Mouse (Mus musculus): ENCODE data around the gene Tomm6. TPM values are rescaled to one million over a fixed set of nuclear protein-coding genes. Genes with fewer than 3 reads are reported as not detected.
A peak's percentile ranks its signal among the peaks of the same experiment; 100 is the strongest.

Tomm6 gene
- polyA plus RNA-seq, 1 experiment from 2014 or later, result 408 TPM

GRCm38 (mm10) chr17:47691650-47692049, 3.5 kb upstream of the Tomm6 start:
- Histone ChIP-seq H3K9me3 (no peaks in the 10 kb centered on the region), H3K36me3 (peaks cover under 1% of the 10 kb centered on the region; the same call in 1 of the 2 replicates), H3K4me1 (replicated peaks) (peaks cover 54% of the 10 kb centered on the region), H3K27ac (no peak overlapping the region), H3K4me3 (no peak overlapping the region), H3K27me3 (ENCODE audit: insufficient read depth, poor library complexity, severe bottlenecking) (peaks cover 51% of the 10 kb centered on the region)
- DNase-seq (ENCODE audit: low spot score), result no peak
- 94% methylated on average over 3 of the region's 3 CpGs for WGBS

- H3K27me3 ChIP-seq (ENCODE audit: insufficient read depth, poor library complexity, severe bottlenecking), result peaks cover 47% of the 10 kb centered on the region
- DNase-seq (ENCODE audit: low spot score), result no peak
- no peaks in the 10 kb centered on the region for H3K9me3 ChIP-seq
- peaks cover 18% of the 10 kb centered on the region for H3K36me3 ChIP-seq
- H3K4me1 ChIP-seq (replicated peaks), result peaks cover 52% of the 10 kb centered on the region
- H3K27ac ChIP-seq, result no peak overlapping the region
- WGBS, result 86% methylated on average over 8 of the region's 8 CpGs
- peak overlapping the region; percentile 85 for H3K4me3 ChIP-seq
Observed at GRCm38 (mm10) chr17:47689894-47690293, 1.7 kb upstream of the Tomm6 start.

GRCm38 (mm10) chr17:47688608-47689575, 706 bp upstream of the Tomm6 start, which contains the start of gene Frs3:
TSS of gene Frs3 (plus strand) at chr17:47689030.
- no peaks in the 10 kb centered on the region for H3K9me3 ChIP-seq
- H3K4me3 ChIP-seq, result peak within 1 kb of the TSS; percentile 85
- WGBS, result under 1% methylated on average over 58 of the region's 58 CpGs
- H3K4me1 ChIP-seq (replicated peaks), result peaks cover 44% of the 10 kb centered on the region
- peaks cover 28% of the 10 kb centered on the region for H3K36me3 ChIP-seq
- peak within 1 kb of the TSS; percentile 92 for H3K27ac ChIP-seq
- peaks cover 46% of the 10 kb centered on the region for H3K27me3 ChIP-seq (ENCODE audit: insufficient read depth, poor library complexity, severe bottlenecking)
- peak; percentile 74 for DNase-seq (ENCODE audit: low spot score)

GRCm38 (mm10) chr17:47687409-47688343, 510 bp downstream of the Tomm6 start:
- Histone ChIP-seq H3K4me3 (peak overlapping the region; percentile 85), H3K9me3 (no peaks in the 10 kb centered on the region), H3K36me3 (peaks cover 40% of the 10 kb centered on the region), H3K27me3 (ENCODE audit: insufficient read depth, poor library complexity, severe bottlenecking) (peaks cover 33% of the 10 kb centered on the region), H3K27ac (peak overlapping the region; percentile 92), H3K4me1 (replicated peaks) (peaks cover 37% of the 10 kb centered on the region)
- WGBS, result under 1% methylated on average over 70 of the region's 70 CpGs
- DNase-seq (ENCODE audit: low spot score), result peak; percentile 96

GRCm38 (mm10) chr17:47682836-47683235, 5.3 kb downstream of the Tomm6 start:
- H3K9me3 ChIP-seq, result no peaks in the 10 kb centered on the region

GRCm38 (mm10) chr17:47678702-47679101, 9.5 kb downstream of the Tomm6 start:
- peaks cover 73% of the 10 kb centered on the region for H3K36me3 ChIP-seq
- H3K9me3 ChIP-seq, result no peaks in the 10 kb centered on the region
- no peak for DNase-seq (ENCODE audit: low spot score)
- no peak overlapping the region for H3K27ac ChIP-seq
- peaks cover 6% of the 10 kb centered on the region; the same call in 1 of the 2 replicates for H3K27me3 ChIP-seq (ENCODE audit: insufficient read depth, poor library complexity, severe bottlenecking)
- H3K4me1 ChIP-seq (replicated peaks), result peaks cover 11% of the 10 kb centered on the region
- 82% methylated on average over 5 of the region's 5 CpGs for WGBS
- no peak overlapping the region for H3K4me3 ChIP-seq

More at GRCm38 (mm10) chr17:47682836-47683235, 5.3 kb downstream of the Tomm6 start:
- no peak for DNase-seq (ENCODE audit: low spot score)
- Histone ChIP-seq H3K4me1 (replicated peaks) (peaks cover 14% of the 10 kb centered on the region), H3K27ac (no peak overlapping the region), H3K27me3 (ENCODE audit: insufficient read depth, poor library complexity, severe bottlenecking) (no peaks in the 10 kb centered on the region), H3K4me3 (no peak overlapping the region), H3K36me3 (peaks cover 85% of the 10 kb centered on the region)
- 88% methylated on average over 4 of the region's 4 CpGs for WGBS

GRCm38 (mm10) chr17:47678238-47678637, 9.9 kb downstream of the Tomm6 start:
- no peak overlapping the region for H3K27ac ChIP-seq
- no peaks in the 10 kb centered on the region for H3K9me3 ChIP-seq
- H3K36me3 ChIP-seq, result peaks cover 70% of the 10 kb centered on the region
- DNase-seq (ENCODE audit: low spot score), result no peak
- no peak overlapping the region for H3K4me3 ChIP-seq
- peaks cover 16% of the 10 kb centered on the region for H3K4me1 ChIP-seq (replicated peaks)
- peaks cover 11% of the 10 kb centered on the region for H3K27me3 ChIP-seq (ENCODE audit: insufficient read depth, poor library complexity, severe bottlenecking)
- WGBS, result 91% methylated on average over 5 of the region's 5 CpGs

- peak; percentile 77 for DNase-seq (ENCODE audit: low spot score)
- Histone ChIP-seq H3K9me3 (no peaks in the 10 kb centered on the region), H3K27ac (no peak overlapping the region; the same call in 1 of the 2 replicates), H3K4me3 (no peak overlapping the region), H3K36me3 (peaks cover 60% of the 10 kb centered on the region), H3K27me3 (ENCODE audit: insufficient read depth, poor library complexity, severe bottlenecking) (peaks cover 27% of the 10 kb centered on the region), H3K4me1 (replicated peaks) (peaks cover 32% of the 10 kb centered on the region)
- 22% methylated on average over 9 of the region's 9 CpGs for WGBS
Observed at GRCm38 (mm10) chr17:47676581-47676980, 11.6 kb downstream of the Tomm6 start.

GRCm38 (mm10) chr17:47672311-47673111, 15.7 kb downstream of the Tomm6 start:
- Histone ChIP-seq H3K9me3 (no peaks in the 10 kb centered on the region), H3K4me1 (replicated peaks) (peaks cover 34% of the 10 kb centered on the region), H3K27ac (peak overlapping the region; percentile 76), H3K36me3 (peaks cover 26% of the 10 kb centered on the region), H3K4me3 (peak overlapping the region; percentile 53), H3K27me3 (ENCODE audit: insufficient read depth, poor library complexity, severe bottlenecking) (peaks cover 48% of the 10 kb centered on the region)
- DNase-seq (ENCODE audit: low spot score), result peak; percentile 73
- 4% methylated on average over 68 of the region's 68 CpGs for WGBS

- H3K27ac ChIP-seq, result peak overlapping the region; percentile 76
- peaks cover 26% of the 10 kb centered on the region for H3K36me3 ChIP-seq
- no peak for DNase-seq (ENCODE audit: low spot score)
- no peaks in the 10 kb centered on the region for H3K9me3 ChIP-seq
- peak overlapping the region; percentile 53 for H3K4me3 ChIP-seq
- H3K27me3 ChIP-seq (ENCODE audit: insufficient read depth, poor library complexity, severe bottlenecking), result peaks cover 48% of the 10 kb centered on the region
- 10% methylated on average over 14 of the region's 14 CpGs for WGBS
- H3K4me1 ChIP-seq (replicated peaks), result peaks cover 34% of the 10 kb centered on the region
Observed at GRCm38 (mm10) chr17:47671988-47672310, 16.2 kb downstream of the Tomm6 start.

GRCm38 (mm10) chr17:47669166-47669565, 19.0 kb downstream of the Tomm6 start:
- WGBS, result 90% methylated on average over 4 of the region's 4 CpGs
- Histone ChIP-seq H3K9me3 (no peaks in the 10 kb centered on the region), H3K36me3 (peaks cover 11% of the 10 kb centered on the region), H3K4me3 (no peak overlapping the region), H3K27ac (no peak overlapping the region), H3K27me3 (ENCODE audit: insufficient read depth, poor library complexity, severe bottlenecking) (peaks cover 46% of the 10 kb centered on the region), H3K4me1 (replicated peaks) (peaks cover 32% of the 10 kb centered on the region)
- no peak for DNase-seq (ENCODE audit: low spot score)

- no peak for DNase-seq (ENCODE audit: low spot score)
- peaks cover 12% of the 10 kb centered on the region; the same call in 1 of the 2 replicates for H3K4me1 ChIP-seq (replicated peaks)
- H3K27me3 ChIP-seq (ENCODE audit: insufficient read depth, poor library complexity, severe bottlenecking), result no peaks in the 10 kb centered on the region
- no peaks in the 10 kb centered on the region for H3K9me3 ChIP-seq
- 89% methylated on average over 7 of the region's 7 CpGs for WGBS
- no peak overlapping the region for H3K27ac ChIP-seq
- H3K4me3 ChIP-seq, result no peak overlapping the region
- H3K36me3 ChIP-seq, result 0 out of 2 replicates have a peak, but pooled peaks cover 2% of the 10 kb centered on the region
Observed at GRCm38 (mm10) chr17:47664474-47664873, 23.7 kb downstream of the Tomm6 start.
